Mouse (Mus musculus) CH12.LX (cell line): ENCODE measurements around the gene Irx5.

Experiments
- POLR2A ChIP-seq: IDR thresholded peaks from 2 replicates; pipeline ENCODE4 v1.6.1; 2011; ENCODE audit warnings: low read depth, mild to moderate bottlenecking, improper control_type of control experiment, low read length
- TCF12 ChIP-seq: IDR thresholded peaks from 2 replicates; pipeline ENCODE4 v1.6.1; 2014; ENCODE audit warnings: low read depth, mild to moderate bottlenecking, inconsistent platforms, low read length, improper control_type of control experiment
- USF1 ChIP-seq: IDR thresholded peaks from 2 replicates; pipeline ENCODE4 v1.6.1; 2014; ENCODE audit warnings: low read depth, mild to moderate bottlenecking, inconsistent platforms, low read length, improper control_type of control experiment

DNA sequence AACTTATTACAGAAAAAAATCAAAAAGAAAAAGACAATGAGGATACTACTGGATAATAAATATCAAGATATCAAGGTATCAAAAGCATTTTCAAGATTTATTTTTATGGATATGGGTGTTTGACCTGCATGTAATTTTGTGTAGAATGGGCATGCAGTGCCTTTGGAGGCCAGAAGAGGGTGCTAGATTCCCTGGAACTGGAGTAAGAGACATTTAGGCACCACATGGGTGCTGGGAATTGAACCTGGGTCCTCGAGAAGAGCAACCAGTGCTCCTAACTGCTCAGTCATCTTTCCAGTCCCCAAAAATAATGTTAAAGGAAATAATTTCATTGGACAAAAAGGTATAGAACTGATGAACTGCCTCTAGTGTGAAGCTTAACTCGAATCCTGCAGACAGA lies 30.2 kb upstream of the Irx5 start:
- TF ChIP-seq USF1 (no peak), POLR2A (no peak), TCF12 (no peak)
